Mouse (Mus musculus) thymus, adult 2 months (tissue): ENCODE results near the gene Gm20538. TPM values are rescaled to one million over a fixed set of nuclear protein-coding genes. Genes with fewer than 3 reads are reported as not detected.

ENCODE experiments used
- DNase-seq: peaks from one replicate; pipeline ENCODE4 v3.0.0; 2021
- H3K27ac ChIP-seq: fragments of 200-500 bp; 2 replicates; pipeline ENCODE4 v1.5.1; 2012; ENCODE audit warnings: low read length, control low read depth; ENCODE audit not compliant: control insufficient read depth, insufficient read depth
- H3K27me3 ChIP-seq: fragments of 200-500 bp; 2 replicates; pipeline ENCODE4 v1.6.1; 2012; ENCODE audit warnings: mild to moderate bottlenecking, low read length, moderate library complexity, mixed read lengths; ENCODE audit not compliant: control insufficient read depth, insufficient read depth
- H3K36me3 ChIP-seq: fragments of 200-500 bp; 2 replicates; pipeline ENCODE4 v1.6.1; 2012; ENCODE audit warnings: mild to moderate bottlenecking, low read length, moderate library complexity; ENCODE audit not compliant: control insufficient read depth, insufficient read depth
- H3K4me1 ChIP-seq: fragments of 200-500 bp; replicated peaks from 2 replicates; pipeline ENCODE4 v1.6.1; 2012; ENCODE audit warnings: low read length; ENCODE audit not compliant: control insufficient read depth, insufficient read depth
- H3K4me3 ChIP-seq: fragments of 200-500 bp; 2 replicates; pipeline ENCODE4 v1.5.1; 2012; ENCODE audit warnings: mild to moderate bottlenecking, low read length, control low read depth, moderate library complexity; ENCODE audit not compliant: control insufficient read depth, insufficient read depth
- CTCF ChIP-seq: fragments of 200-500 bp; IDR thresholded peaks from 2 replicates; pipeline ENCODE4 v1.5.1; 2012; ENCODE audit warnings: mild to moderate bottlenecking, control low read depth, low read length, moderate library complexity, borderline replicate concordance; ENCODE audit not compliant: control insufficient read depth, poor library complexity, insufficient read depth; ENCODE audit errors: extremely low read depth
- POLR2A ChIP-seq: fragments of 200-500 bp; IDR thresholded peaks from 2 replicates; pipeline ENCODE4 v1.6.1; 2012; ENCODE audit warnings: mild to moderate bottlenecking, low read length, control low read depth, moderate library complexity; ENCODE audit not compliant: control insufficient read depth, poor library complexity, insufficient read depth; ENCODE audit errors: extremely low read depth
- WGBS: fragments of 180-500 bp; shearing (Covaris S2); methylation state at CpG from one replicate; pipeline ENCODE4 v1.1.7; 2018; 5-methylcytosine and 5-hydroxymethylcytosine counted together
- polyA plus RNA-seq: library from polyadenylated mRNA; depleted of rRNA; stranded (reverse); fragments of >200 nt; gene quantifications from 2 replicates; pipeline ENCODE4 v1.2.3, GENCODE M21; 2012

Gm20538 gene
- polyA plus RNA-seq, 1 experiment, result 6.6 TPM

DNA sequence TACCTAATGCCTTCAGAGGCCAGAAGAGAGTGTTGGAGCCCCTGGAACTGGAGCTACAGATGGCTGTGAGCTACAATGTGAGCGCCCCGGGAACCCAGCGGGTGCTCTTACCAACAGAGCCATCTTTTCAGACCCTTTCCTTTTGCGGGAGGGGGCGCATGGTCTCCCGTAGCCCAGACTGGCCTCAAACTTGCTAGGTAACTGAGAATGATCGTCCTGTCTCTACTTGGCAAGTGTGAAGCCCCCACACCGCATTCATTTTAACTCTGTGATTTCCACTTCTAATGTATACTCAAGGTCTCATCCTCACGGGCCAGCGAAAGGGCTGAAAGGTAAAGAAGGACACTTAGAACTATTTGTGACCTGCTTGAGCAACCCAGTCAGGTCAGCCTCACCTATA lies 8.3 kb downstream of the Gm20538 start:
- TF ChIP-seq CTCF, result no peak
- TF ChIP-seq POLR2A, result no peak
- Histone ChIP-seq H3K4me3 (no peak overlapping the region), H3K36me3 (peaks cover 12% of the 10 kb centered on the region), H3K4me1 (0 out of 2 replicates have a peak, but pooled peaks cover 5% of the 10 kb centered on the region), H3K27me3 (peaks cover 6% of the 10 kb centered on the region), H3K27ac (no peak overlapping the region)
- 71% methylated on average over 10 of the region's 10 CpGs for WGBS
- DNase-seq, result no peak

DNA sequence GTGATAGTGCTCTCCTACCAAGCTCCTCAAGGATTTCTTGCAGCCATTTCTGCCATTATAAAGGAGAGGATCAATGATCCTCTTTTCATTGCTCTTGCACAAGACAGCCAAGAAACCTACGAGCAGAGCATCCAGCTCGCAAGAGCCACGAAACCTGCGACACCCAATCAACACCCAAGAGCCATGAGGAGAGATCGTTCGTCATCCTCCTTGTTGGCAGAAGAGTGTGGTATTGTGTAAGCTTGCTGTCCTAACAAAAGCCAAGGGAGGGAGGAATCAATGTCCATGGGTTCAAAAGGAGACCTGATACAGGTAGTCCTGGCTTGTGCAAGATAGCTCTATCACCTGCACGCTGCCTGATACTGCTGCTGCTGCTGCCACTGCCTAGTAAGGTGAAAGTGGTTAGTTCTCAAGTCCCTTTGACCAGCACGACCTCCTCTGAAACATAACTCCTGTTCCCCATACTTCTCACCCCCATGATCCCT lies 9.9 kb downstream of the Gm20538 start:
- H3K27ac ChIP-seq, result no peak overlapping the region
- H3K36me3 ChIP-seq, result no peaks in the 10 kb centered on the region
- H3K27me3 ChIP-seq, result peaks cover 6% of the 10 kb centered on the region
- 92% methylated on average over 8 of the region's 8 CpGs for WGBS
- TF ChIP-seq CTCF (no peak), POLR2A (no peak)
- DNase-seq, result no peak
- H3K4me3 ChIP-seq, result no peak overlapping the region
- 0 out of 2 replicates have a peak, but pooled peaks cover 5% of the 10 kb centered on the region for H3K4me1 ChIP-seq

DNA sequence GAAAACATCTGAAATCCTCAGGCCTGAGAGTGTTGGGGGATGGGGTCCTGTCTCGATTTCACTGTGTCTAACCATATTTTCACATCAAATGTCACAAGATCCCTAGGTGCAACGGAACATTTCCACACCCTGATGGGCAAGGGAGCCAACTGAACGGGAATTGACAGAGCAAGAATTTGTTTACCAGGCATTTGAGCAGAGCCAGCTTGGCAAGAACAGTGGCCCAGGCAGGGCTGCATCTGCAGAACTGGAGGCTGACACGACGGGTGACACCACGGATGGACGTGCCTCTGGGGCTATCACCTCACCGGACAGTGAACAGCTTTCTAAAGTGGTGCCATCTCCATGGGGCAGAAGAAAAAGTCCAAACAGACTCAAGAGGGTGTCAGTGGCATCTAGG lies 15.2 kb downstream of the Gm20538 start:
- Histone ChIP-seq H3K27me3 (no peaks in the 10 kb centered on the region), H3K4me1 (peaks cover under 1% of the 10 kb centered on the region; the same call in 1 of the 2 replicates), H3K36me3 (no peaks in the 10 kb centered on the region), H3K27ac (no peak overlapping the region), H3K4me3 (no peak overlapping the region)
- no peak for TF ChIP-seq CTCF
- TF ChIP-seq POLR2A, result no peak
- WGBS, result 92% methylated on average over 8 of the region's 8 CpGs
- no peak for DNase-seq

DNA sequence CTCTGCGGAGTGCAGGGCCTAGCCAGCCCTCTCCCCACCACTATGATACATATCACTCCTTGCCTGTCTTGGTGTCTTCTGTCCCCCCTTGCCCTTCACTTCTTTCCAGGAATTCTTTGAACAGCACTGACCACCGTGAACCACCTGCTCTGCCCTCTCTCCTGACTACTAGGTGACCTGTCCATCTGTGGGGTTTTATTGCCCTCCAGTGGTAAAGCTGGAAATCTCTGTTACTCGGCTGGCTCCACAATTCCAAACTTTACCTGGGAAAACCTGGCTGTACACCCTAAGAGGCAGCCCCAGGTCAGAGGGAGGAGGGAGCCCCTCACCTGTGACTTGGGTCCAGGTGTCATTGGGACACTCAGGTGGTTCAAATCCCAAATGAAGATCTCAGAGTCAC lies 17.3 kb downstream of the Gm20538 start:
- H3K27me3 ChIP-seq, result no peaks in the 10 kb centered on the region
- peaks cover 7% of the 10 kb centered on the region; the same call in 1 of the 2 replicates for H3K4me1 ChIP-seq
- no peak for DNase-seq
- WGBS, result 49% methylated on average over 3 of the region's 3 CpGs
- TF ChIP-seq POLR2A (no peak), CTCF (no peak)
- H3K27ac ChIP-seq, result no peak overlapping the region
- no peak overlapping the region for H3K4me3 ChIP-seq
- H3K36me3 ChIP-seq, result no peaks in the 10 kb centered on the region

DNA sequence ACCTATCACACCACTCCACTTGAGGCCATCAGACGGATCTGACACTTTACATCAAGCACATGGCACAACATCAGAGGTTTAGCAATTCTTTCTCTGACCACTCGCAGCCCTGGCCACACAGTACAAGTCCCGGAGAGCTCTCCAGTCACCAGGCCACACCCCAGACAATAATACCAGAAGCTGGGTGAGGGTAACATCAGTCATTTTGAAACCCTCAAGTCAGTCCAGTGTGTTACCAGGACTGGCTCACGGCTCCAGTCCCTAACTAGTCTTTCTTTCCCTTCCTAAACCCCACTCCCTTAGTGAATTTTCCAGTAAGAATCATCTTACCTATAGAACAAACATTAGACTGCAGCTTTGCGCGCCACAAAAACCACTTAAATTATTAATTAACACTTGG lies 22.6 kb downstream of the Gm20538 start:
- Histone ChIP-seq H3K27ac (no peak overlapping the region), H3K36me3 (no peaks in the 10 kb centered on the region), H3K27me3 (no peaks in the 10 kb centered on the region), H3K4me1 (peaks cover 24% of the 10 kb centered on the region), H3K4me3 (no peak overlapping the region)
- DNase-seq, result no peak
- 94% methylated on average over 6 of the region's 6 CpGs for WGBS
- TF ChIP-seq CTCF, result no peak
- TF ChIP-seq POLR2A, result no peak

DNA sequence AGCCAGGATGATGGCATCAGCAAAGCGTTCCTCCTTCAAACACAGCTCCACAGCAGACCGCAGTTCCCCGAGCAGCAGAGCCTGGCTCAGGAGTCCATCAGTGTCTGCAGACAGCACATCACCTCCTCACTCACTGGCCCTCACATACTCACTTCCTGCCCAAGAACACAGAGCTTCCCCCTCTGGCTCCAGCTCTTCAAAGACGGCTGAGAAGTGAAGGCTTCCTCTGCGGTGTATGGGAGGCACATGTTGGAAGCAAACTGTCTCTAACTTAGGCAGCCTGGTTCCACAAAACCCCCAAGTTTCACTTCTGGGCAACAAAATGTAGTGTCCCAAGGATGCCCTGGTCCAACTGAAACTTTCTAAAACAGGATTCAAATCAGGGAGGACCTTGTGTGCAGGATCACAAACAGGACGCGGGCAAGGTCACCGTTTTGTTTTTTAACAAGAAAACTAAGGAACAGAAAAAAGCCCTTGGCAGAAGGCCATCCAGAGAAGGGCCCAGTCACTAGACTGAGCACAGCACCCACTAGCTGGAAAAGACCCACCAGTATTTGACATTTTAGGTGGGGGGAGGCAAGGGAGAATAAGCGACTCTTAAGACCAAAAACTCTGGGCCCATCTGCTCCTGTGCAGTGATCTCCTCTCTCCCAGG lies 27.0 kb downstream of the Gm20538 start:
- H3K36me3 ChIP-seq, result no peaks in the 10 kb centered on the region
- 11% methylated on average over 9 of the region's 9 CpGs for WGBS
- peak; percentile 49 for DNase-seq

DNA sequence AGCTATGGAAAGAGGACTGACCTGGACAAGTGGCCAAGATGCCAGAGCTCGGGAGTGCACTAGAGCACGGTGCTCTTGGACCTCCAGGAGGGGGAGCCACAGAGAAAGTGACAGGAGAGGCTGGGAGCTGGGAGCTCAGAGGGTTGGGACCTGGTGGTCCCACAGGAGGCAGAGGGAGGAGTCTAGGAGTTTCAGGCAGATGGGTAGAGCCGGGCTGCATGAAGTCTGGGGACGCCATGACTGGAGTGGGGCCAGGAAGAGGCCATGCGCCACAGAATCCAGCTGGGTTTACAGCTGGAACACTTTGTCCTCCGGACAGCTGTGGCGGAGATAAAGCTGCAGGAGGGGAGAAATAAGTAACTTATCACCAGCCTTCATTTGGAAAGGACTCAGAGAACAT lies 33.5 kb downstream of the Gm20538 start:
- Histone ChIP-seq H3K4me3 (no peak overlapping the region), H3K27ac (no peak overlapping the region), H3K4me1 (peaks cover 19% of the 10 kb centered on the region), H3K27me3 (no peaks in the 10 kb centered on the region), H3K36me3 (no peaks in the 10 kb centered on the region)
- TF ChIP-seq POLR2A (no peak), CTCF (no peak)
- 81% methylated on average over 7 of the region's 7 CpGs for WGBS
- DNase-seq, result no peak

More for the DNA sequence above, 27.0 kb downstream of the Gm20538 start:
- H3K4me3 ChIP-seq, result no peak overlapping the region
- H3K27me3 ChIP-seq, result no peaks in the 10 kb centered on the region
- TF ChIP-seq POLR2A (no peak), CTCF (no peak)
- H3K27ac ChIP-seq, result peak overlapping the region; percentile 34; the same call in 1 of the 2 replicates
- H3K4me1 ChIP-seq, result peaks cover 19% of the 10 kb centered on the region
